Mouse (Mus musculus) limb, embryonic 15.5 days (tissue): ENCODE measurements at regions not wholly inside any gene's neighbourhood (a gene's known extent, or its start where the extent isn't known, plus 50 kb on each side); places are given as distances from the start of the nearest gene placed in this dataset. TPM values are rescaled to one million over a fixed set of nuclear protein-coding genes. Genes with fewer than 3 reads are reported as not detected.

Source experiments
- ATAC-seq: fragments of 200-750 bp; cut with Nextera tagmentation; 2 replicates; pipeline ENCODE4 v1.8.0; 2017; ENCODE audit warnings: low read depth, moderate TSS enrichment; ENCODE audit not compliant: insufficient number of reproducible peaks, low FRiP score, low TSS enrichment
- H3K27ac ChIP-seq: fragments of 300-500 bp; sonication (generic); 2 replicates; pipeline ENCODE4 v1.5.1; 2015; ENCODE audit warnings: moderate library complexity, mild to moderate bottlenecking, inconsistent platforms
- H3K27me3 ChIP-seq: fragments of 300-500 bp; sonication (generic); 2 replicates; pipeline ENCODE4 v1.6.1; 2015; ENCODE audit warnings: inconsistent platforms
- H3K36me3 ChIP-seq: fragments of 300-500 bp; sonication (generic); 2 replicates; pipeline ENCODE4 v1.6.1; 2015; ENCODE audit warnings: inconsistent platforms
- H3K4me1 ChIP-seq: fragments of 300-500 bp; sonication (generic); 2 replicates; pipeline ENCODE4 v1.6.1; 2015; ENCODE audit warnings: inconsistent platforms
- H3K4me2 ChIP-seq: fragments of 300-500 bp; sonication (generic); 2 replicates; pipeline ENCODE4 v1.6.1; 2015; ENCODE audit warnings: mild to moderate bottlenecking, inconsistent platforms
- H3K4me3 ChIP-seq: fragments of 300-500 bp; sonication (generic); 2 replicates; pipeline ENCODE4 v1.5.1; 2015; ENCODE audit warnings: mild to moderate bottlenecking, inconsistent platforms
- H3K9ac ChIP-seq: fragments of 300-500 bp; sonication (generic); 2 replicates; pipeline ENCODE4 v1.6.1; 2015; ENCODE audit warnings: inconsistent platforms
- H3K9me3 ChIP-seq: fragments of 300-500 bp; sonication (generic); 2 replicates; pipeline ENCODE4 v1.6.1; 2016; ENCODE audit warnings: inconsistent platforms
- WGBS: fragments of 180-500 bp; shearing (Covaris S2); methylation state at CpG from one replicate; pipeline ENCODE4 v1.1.7; 2015; 5-methylcytosine and 5-hydroxymethylcytosine counted together
- microRNA-seq: library from miRNA; unstranded; fragments of <30 nt; microRNA quantifications from one replicate; pipeline ENCODE4, GENCODE M21; 2016

- ATAC-seq: no peak
- Histone ChIP-seq H3K36me3 (no peaks in the 10 kb centered on the region), H3K4me2 (no peak overlapping the region), H3K4me3 (no peak overlapping the region), H3K4me1 (no peaks in the 10 kb centered on the region), H3K9ac (no peak overlapping the region), H3K27ac (no peak overlapping the region), H3K9me3 (no peaks in the 10 kb centered on the region), H3K27me3 (peaks cover 20% of the 10 kb centered on the region; the same call in 1 of the 2 replicates)
- WGBS: 45% methylated on average over 10 of the region's 10 CpGs
Measured at GRCm38 (mm10) chr5:120365950-120366467, 65.5 kb upstream of the Lhx5 start.

DNA sequence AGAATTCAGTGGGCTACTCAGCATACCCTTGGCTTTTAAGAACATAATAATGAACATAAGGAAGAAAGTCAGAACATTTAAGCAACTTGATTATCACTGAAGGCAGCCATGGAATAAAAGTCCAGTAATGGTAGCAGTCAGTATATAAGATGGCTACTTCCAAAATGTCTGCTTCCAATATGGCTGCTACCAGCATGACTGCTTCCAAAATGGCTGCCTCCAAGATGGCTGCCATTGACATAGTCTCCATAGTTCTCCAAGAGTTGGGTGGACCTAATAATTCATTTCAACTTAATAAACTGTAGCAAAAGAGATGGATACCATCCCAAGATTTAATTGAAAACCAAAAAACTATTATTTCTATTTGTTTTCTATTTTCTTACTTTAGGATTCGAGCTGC lies 62.7 kb upstream of the Lhx5 start:
- Histone ChIP-seq H3K9me3 (no peaks in the 10 kb centered on the region), H3K36me3 (no peaks in the 10 kb centered on the region), H3K27ac (no peak overlapping the region), H3K4me1 (no peaks in the 10 kb centered on the region), H3K4me3 (no peak overlapping the region), H3K27me3 (peaks cover 23% of the 10 kb centered on the region), H3K4me2 (no peak overlapping the region), H3K9ac (no peak overlapping the region)
- 89% methylated on average over 1 of the region's 1 CpGs for WGBS
- no peak for ATAC-seq

DNA sequence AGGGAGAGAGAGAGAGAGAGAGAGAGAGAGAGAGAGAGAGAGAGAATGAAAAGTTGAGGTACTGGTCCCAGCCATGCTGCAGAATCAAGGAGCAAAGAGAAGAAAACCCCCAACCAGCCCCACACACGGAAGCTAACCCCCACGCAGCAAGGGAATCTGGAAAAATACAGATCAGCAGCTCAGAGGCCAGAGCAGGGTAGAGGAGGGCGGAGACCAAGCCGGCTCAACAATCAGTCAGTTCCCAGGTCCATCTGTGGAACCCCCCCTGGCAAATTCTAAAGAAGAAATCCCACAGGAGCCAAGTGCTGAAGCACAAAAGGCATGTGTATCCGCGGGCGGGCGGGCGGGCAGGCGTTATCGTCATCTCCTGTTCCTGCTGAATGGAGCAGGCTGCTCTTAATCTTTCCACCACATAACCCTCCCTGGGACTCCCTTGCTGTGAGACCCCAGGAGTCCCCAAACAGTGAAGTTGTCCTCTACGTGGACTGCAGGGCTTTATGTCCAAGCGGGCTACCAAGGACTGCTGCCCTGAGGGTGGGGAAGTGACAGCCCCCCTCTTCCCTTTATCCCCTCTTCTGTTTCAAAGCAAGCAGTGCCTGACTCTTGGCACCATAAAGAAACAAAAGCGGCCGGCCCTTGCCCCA lies 60.2 kb upstream of the Lhx5 start:
- no peak overlapping the region for H3K4me2 ChIP-seq
- H3K27me3 ChIP-seq: peaks cover 32% of the 10 kb centered on the region
- H3K4me3 ChIP-seq: no peak overlapping the region
- 9% methylated on average over 15 of the region's 15 CpGs for WGBS
- no peak overlapping the region for H3K9ac ChIP-seq
- no peaks in the 10 kb centered on the region for H3K9me3 ChIP-seq
- H3K4me1 ChIP-seq: no peaks in the 10 kb centered on the region
- H3K27ac ChIP-seq: no peak overlapping the region
- no peak for ATAC-seq
- H3K36me3 ChIP-seq: no peaks in the 10 kb centered on the region

- peaks cover 31% of the 10 kb centered on the region for H3K27me3 ChIP-seq
- no peak overlapping the region for H3K4me2 ChIP-seq
Measured at GRCm38 (mm10) chr5:120373426-120373825, 58.1 kb upstream of the Lhx5 start.

More at GRCm38 (mm10) chr5:120373426-120373825, 58.1 kb upstream of the Lhx5 start:
- Histone ChIP-seq H3K9ac (no peak overlapping the region), H3K4me3 (no peak overlapping the region), H3K36me3 (no peaks in the 10 kb centered on the region), H3K27ac (no peak overlapping the region), H3K4me1 (no peaks in the 10 kb centered on the region), H3K9me3 (no peaks in the 10 kb centered on the region)
- no peak for ATAC-seq
- WGBS: 89% methylated on average over 7 of the region's 7 CpGs

Small RNAs in the stretch of these regions (microRNA-seq; reads per million reads assigned to microRNA genes)
- gene Gm26474: not detected
